Mouse (Mus musculus) naive thymus-derived CD4-positive, alpha-beta T cell, adult 2 months (primary cell): ENCODE results near the gene Mbnl2.

Experiments
- DNase-seq: peaks from one replicate; pipeline ENCODE4 v3.0.0-alpha.2; 2011; ENCODE audit warnings: low read depth

Gene Mbnl2

DNA sequence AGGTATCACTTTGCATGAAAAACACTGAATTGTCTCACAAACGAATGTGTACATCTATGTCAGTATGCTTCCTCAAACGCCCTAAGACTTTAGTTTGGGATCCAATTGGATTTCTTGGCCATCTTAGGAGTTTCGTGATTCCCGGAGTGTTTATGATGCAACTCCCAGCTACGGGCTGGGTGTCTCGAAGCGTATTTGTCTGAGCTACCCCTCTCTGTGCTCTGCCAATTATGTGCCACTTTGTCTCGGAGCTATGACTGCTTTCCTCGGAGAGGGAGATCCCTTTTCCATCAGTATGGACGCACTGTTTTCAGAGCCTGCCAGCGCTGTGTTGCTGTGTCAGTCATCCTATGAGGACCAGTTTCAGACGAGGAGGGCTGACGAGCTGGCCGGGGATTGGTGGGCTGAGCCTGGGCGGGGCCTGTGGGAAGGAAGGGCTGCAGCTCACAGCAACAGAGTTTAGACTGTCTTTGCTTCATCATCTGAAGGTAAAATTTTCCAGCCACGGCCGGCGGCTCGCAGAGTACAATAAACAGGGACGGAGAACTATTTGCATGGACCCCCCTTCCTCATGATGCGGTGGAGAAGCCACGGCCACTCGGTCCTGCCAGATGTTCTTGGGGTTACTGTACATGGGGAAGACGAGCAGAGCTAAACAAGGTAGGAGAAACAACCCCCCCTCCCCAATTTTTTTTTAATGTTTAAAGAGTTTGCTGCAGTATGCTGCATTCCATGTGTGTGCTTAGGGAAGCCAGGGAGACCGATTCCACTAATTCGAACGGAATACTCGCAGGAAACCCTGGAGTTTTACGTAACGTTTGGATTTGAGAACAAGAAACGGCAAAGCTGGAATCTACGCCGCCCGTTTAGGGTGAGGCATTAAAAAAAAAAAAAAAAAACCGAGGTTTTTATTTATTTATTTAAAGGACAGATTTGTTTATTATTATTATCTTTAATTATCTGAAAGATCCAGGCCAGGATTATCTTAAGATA lies at the start of gene Mbnl2:
Gene Mbnl2 (plus strand): TSS at position 424 of the 993 bp plus-strand sequence.
- peak; percentile 93 for DNase-seq

DNA sequence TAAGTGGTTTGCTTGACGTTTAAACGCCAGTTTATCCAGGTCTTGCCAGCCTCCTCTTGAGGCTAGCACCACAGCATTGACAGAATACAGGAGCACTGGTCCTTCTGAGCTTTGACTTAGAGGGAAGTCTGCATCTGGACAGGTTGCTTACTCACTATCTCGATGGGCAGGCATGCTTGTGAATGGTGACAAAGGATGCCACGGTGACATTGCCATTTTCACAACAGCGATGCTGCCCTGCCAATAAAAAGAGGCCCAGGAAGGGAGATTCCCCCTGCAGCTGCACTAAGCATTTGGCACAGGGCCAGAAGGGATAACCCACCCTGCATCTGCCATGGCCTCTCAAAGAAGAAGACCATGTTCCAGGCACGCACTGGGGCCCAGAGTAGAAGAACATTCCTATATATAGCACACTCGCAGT lies 43.4 kb upstream of the Mbnl2 start:
- DNase-seq = no peak

DNA sequence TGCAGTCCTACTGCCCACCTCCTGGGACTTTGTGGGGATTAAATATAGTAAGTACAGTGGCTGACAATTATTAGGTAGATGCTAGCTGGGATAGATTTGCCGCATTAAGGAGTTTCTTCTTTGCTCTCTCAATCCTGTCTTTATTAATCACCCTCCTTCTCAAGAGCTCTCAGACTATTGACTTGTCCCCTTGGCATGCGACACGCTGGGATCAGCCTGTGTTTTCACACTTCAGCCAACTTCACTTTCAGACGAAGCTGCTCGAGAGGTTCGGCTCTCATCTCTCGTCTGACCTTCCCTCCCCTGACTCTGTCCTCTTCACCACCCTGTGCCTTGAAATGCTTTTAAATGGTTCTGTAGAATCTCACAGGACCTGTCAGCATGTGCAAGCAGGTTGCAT lies 39.9 kb upstream of the Mbnl2 start:
- no peak for DNase-seq

DNA sequence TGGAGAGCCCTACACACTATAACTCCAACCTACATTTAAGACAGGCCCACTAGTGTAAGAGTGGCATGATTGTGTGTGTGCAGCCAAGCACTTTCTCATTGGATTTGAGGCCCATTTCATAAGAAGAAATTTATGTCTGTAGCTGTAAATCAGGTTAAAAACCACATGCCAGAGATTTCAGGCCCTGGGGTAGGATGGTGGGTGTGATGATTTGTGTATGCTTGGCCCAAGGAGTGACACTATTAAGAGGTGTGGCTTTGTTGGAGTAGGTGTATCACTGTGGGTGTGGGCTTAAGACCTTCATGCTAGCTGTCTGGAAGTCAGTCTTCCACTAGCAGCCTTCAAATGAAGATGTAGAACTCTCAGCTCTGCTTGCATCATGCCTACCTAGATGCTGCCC lies 37.0 kb upstream of the Mbnl2 start:
- no peak for DNase-seq

DNA sequence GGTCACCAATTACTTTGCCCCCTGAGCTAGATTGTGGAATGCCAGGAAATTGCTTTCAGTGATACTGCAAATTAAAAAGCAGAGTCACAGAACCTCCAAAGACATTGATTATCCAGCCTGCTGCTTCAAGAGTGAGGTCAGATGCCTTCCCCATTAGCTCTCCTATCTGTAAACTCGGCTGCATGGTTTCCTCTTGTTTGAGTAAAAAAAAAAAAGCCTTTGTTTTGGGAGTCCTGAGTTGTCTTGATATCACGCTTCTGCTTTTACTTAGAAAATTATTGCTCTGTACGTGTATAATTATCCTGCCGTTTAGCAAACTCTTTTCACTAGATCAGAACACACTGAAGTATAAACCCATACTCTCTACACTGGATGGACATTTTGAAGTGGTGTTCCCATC lies 35.3 kb upstream of the Mbnl2 start:
- DNase-seq = no peak

DNA sequence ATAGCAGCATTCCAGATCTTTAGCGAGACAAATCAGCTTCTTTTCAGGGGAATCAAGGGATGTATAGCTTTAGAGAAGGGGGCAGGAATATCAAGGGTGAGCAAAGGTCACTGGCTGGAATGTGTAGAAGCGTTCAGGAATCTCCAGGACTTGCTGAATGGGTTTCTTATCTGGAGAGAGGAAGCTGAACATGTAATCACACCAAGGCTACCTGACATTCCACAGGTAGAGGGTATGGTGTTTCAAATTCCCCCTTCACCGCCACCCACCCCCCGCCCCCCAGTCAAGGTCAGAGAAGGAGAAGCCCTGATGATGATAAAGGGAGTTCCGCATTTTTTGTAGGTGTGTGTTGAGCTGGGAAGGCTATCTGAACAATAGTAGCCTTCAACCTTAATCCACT lies 32.8 kb upstream of the Mbnl2 start:
- no peak for DNase-seq

DNA sequence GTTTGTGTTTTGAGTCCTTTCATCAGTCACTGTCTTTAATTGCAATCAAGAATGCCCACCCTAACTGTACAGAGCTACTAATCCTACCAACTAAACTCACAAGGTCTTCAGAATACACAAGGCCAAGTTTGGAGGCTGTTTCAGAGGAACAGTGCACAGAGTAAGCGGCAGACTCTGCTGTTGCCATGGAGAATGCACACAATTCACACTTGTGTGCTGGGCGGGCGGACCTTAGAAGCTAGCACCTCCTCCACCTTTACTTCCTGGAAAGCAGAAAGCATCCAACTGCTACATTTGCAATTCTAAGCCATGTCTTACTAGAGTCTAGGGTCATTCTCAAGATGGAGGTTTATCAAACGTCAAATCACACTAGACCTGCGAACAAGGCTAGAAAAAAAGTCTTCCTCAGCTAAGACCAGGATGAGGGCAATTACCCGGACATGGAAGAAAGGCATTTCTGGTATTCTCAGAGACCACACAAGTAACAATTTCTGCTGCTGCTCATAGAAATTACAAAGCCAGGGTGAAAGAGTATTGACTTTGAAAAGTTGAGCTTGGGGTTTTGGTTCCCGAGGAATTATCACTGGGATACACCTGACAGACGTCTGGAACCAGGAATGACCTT lies 30.3 kb upstream of the Mbnl2 start:
- DNase-seq = no peak

DNA sequence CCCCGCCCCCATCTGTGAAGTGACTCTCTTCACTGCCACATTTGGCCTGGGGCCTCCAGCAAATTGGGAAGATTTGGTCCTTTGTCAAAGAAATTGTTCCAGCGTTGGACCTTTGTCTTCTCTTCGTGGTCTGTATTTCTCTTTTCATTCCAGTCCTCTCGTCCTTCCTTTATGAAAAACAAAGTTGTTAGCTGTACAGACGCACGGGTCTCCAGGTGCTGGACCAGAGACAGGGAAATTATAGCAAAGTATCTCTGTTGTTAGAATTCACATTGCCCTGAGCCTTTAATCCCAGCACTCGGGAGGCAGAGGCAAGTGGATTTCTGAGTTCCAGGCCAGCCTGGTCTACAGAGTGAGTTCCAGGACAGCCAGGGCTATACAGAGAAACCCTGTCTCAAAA lies 22.1 kb upstream of the Mbnl2 start:
- no peak for DNase-seq

DNA sequence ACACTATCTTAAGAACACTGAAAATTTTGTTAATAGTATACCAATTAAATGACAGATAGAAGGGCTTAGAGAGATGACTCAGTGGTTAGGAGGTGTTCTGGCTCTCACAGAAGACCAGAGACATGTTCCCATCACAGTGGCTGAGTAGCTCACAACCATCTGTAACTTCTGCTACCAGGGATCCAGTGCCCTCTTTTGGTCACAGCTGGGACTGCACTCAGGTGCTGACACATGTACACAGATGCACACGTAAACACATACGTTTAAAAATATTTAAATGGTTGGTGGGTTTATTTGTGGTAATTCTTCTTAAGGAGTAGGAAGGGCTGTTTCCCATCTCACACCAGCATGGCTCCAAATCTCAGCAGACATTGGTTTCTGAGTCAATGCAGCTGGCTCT lies 19.3 kb upstream of the Mbnl2 start:
- DNase-seq = no peak

DNA sequence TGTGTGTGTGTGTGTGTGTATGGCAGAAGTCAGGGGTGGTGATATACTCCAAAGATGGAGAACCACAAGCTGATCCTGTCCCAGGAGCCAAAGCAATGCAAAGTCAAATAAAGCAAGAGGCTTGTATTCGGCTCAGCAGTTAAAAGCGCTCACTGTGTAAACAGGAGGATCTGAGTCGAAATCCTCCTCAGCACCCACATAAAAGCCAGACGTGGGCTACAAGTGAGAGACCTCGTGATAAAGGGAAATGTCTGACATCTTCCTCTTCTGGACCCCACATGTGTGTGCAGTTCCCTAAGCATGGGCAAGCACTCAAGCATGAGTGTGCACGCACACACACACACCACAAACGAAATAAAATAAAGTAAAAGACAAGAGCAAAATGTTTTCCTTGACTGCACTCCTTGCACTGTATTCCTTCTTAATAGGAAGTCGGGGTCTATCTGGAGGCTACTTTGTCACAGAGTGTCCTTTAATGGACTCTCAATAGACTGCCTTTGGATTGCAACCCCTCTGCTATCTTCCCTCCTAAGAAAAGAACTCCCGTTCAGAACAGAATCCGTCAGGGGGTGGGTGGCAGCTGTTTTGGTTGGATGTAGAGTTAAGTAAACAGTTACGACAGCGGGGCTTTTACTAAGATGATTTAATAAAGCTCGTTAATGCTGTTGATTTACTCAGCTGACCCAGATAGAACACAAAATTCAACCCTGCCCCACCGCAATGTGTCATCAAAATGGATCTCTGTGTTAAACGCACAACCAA lies 18.7 kb upstream of the Mbnl2 start:
- DNase-seq = no peak

DNA sequence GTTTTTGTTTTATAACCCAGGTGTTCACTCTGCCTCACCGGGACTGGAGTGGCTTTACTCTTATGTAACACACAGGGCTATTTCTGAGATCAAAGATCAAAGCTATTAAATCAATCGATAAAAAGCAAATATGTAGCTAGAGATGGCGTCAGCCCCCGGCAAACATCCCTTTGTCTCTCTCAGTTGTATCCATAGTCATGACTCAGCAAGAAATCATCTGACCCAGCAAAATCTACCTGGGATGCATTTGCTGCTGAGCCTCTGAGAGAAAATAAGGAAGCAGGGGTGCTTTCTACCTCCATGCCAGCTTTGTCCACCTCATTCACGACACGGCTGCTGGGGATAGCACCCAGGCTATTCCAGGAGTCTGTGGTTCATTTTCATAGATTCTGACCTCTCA lies 18.0 kb upstream of the Mbnl2 start:
- DNase-seq = no peak

DNA sequence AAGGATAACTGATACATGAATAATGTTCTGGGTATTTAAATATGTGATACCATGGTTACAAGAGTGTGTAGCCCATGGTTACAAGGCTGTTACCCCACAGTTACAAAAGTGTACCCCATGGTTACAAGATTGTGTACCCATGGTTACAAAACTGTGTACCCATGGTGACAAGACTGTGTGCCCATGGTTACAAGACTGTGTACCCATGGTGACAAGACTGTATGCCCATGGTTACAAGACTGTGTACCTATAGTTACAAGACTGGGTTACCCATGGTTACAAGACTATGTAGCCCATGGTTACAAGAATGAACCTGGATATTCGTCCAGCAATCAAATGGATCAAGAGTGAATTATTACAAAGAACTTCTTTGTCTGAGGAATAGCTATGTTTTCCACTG lies 16.0 kb upstream of the Mbnl2 start:
- no peak for DNase-seq

DNA sequence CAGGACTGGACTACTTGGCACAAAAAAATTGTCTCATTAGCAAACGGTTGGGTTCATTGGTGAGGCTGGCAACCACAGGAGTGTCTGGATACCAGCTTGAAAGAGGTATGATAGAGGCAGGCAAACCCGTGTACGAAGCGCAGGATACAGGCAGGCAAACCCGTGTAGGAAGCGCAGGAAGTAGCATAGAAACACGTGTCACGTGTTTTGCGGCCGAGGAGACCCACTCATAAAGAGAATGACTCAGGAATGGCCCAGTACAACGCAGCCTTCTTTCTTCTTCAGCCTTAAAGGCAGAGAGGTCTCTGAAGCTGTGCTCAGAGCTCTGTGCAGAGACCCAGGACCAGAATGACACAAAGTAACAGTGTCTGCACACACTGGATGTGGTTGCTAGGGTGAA lies 13.9 kb upstream of the Mbnl2 start:
- DNase-seq = no peak

DNA sequence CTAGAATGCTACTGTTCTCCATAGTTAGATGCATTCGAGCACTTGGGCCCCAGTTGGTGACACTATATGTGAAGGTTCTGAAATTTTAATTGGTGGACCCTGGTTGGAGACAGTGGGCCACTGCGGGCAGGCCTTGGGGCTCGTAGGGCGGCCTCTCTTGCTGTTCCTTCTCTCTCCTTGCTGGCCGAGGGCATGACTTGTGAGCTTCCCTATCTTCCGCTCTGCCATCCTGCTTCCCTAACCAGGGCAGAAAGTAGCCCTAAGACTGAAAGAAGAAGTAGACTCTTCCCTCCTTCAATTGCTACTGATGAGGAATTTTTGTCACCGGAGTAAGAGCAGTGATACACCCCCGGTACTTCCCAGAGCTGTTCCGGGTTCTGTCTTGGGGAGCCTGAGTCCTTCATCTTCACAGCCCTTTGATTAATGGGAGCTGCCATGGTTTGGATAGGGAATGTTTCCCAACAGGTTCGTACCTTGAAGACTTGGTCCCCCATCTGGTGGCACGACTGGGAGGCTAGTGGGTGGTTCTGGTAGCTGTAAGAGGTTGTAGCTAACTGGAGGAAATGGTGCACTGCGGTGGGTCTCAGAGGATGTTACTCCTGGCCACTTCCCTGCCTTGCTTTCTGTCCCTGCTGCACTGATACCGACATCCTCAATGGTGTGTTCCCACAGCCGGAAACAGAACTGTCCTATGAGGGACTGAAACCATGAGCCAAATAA lies 12.6 kb upstream of the Mbnl2 start:
- DNase-seq = no peak

DNA sequence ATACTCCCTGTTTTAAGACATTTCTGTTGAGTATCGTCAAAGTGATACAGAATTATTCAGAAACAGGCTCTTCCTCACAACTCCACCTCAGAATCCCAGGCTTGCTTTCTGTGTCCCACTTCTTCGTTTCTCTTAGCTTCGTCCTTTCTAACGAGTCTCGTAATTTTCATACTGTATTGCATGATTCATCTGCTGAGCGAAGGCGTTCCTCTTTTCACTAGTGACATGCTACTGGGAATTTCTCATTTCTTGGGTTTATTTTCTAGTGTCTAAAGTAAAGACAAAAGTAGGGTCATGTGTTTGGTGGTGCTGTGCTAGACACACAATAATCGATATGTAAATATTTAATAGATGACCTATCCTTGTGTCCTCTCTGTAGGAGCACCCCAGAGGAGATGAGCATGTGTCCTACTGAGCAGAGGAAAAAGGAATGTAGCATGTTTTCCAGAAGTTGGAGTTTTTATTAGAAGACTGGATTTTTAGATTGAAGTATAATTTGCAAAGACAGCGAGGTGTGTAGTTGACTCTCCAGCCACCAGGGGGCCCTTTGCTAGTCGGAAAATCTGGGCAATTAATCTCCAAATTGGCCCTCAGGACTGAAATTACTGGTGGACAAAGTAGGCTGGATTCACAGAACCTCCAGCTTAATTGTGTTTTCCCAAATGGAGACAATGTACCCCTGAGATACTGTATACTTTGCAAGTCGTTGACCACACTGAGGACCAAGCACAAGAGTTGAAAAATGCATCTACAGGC lies 11.9 kb upstream of the Mbnl2 start:
- peak; percentile 70 for DNase-seq

DNA sequence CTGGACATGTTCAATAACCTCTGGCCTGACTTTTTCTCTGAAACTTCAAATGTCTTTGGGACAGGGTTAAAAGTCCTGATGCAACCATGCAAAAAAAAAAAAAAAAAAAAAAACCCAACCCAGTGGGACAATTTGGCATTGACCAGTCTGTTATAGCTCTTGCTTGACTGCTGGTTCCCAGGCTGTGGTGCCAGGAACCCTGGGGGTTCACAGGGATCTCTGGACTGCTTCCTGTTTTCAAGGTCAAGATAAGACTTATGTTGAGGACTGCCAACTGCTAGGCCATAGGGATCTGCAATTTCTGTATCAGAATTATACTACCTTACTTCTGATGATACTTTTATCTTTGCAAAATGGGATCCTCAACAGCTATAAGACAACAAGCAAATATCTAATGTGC lies 9.6 kb upstream of the Mbnl2 start:
- DNase-seq = no peak

DNA sequence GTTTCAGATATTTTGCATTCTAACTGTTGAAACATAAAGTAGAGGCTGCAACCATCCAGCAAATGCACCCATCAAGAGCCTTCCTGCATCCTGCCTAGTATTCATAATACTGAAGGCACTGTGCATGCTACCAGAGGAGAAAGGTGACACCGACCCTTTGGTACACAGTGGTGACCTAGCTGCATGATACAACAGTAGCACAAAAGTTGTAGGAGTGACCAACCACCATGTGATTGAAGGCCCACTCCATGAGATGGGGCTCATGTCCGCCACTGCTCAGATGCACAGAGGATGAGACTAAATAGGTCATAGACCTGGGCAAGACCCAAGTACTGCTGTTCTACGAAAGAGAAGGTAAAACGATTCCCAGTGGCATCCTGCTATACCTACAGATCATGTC lies 8.3 kb upstream of the Mbnl2 start:
- no peak for DNase-seq

DNA sequence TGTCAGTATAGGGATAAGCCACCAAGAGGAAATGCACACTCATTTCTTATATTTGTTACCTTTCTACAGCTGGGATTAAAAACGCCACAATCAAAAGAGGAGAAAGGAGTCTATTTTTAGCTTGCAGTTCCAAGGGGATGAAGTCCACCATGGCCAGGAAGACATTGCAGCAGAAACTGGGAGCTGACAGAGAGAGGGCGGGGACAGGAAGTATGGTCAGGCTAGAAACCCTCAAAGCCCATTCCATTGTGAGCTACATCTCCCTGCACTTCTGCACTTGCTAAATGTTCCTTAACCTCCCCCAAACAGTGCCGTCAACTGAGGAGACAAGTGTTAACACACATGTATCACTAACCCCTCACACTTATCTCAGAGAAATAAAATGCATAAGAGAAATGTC lies 5.4 kb upstream of the Mbnl2 start:
- no peak for DNase-seq

DNA sequence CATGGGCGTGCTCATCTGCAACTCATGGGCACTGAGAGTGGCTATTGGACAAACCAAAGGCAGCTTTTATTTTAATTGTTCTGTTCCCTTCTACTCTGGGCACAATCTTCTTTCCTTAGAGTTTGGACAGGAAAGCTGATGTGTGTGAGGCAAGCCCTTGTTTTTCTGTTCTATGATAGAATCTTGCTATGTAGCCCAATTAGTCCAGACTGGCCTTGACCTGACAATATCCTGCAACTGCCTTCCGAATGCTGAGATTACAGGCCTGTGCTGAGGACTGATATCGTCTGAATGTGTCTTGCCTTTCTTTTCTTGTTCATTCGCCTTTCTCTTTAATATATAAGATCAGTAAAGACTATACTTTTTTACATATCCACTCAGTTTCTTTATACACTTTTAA lies 4.8 kb upstream of the Mbnl2 start:
- no peak for DNase-seq

DNA sequence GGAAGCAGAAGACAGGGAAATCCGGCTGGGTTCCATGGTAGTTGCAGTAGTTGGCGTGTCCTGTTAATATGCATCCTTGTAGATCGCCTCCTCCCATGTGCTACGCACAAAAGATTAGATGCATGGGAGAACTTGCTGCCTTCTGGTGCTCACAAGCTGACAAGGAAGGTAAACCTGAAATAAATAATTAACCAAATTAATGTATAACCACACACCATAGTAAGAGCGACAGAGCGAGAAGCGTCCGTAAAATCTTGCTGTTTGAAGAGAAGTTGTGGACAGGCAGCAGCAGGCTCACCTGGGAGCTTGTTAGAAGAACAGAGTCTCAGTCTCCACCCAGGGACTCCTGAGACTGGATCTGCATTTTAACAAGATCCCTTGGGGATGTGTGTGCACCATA lies 4.4 kb upstream of the Mbnl2 start:
- no peak for DNase-seq

DNA sequence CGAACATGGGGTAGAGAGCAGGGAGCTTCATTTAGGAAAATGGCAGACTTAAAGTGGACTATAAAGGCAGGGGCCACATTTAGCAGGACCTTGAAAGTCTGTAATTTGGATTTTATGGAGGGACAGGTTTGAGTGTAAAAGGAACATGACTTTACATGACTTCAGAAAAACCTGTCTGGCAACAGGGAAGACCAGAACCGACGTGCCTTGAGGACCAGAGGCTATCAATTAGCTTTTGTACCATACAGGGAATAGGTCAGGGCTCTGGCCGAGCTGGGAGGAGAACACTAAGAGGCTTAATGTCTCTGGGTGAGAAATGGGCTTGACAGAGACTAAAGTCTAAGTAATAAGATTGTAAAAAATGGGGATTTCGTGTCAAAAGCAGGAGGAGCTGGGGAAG lies 1.7 kb upstream of the Mbnl2 start:
- no peak for DNase-seq
